Mouse (Mus musculus) heart, adult 2 months (tissue): ENCODE results near the gene Col5a3. TPM values are rescaled to one million over a fixed set of nuclear protein-coding genes. Genes with fewer than 3 reads are reported as not detected.
"Not testable (repeated sequence)": the region's sequence is repeated elsewhere in the genome, so short reads cannot be mapped to it uniquely, and the experiment has no call there.

Experiments used
- DNase-seq, 2 experiments: peaks; one replicate each; pipeline ENCODE4 v3.0.0; 2021
- H3K27ac ChIP-seq: fragments of 200-600 bp; 2 replicates; pipeline ENCODE4 v1.8.1; 2022
- H3K27me3 ChIP-seq: fragments of 200-500 bp; 2 replicates; pipeline ENCODE4 v1.6.1; 2012; ENCODE audit warnings: mild to moderate bottlenecking, low read length, inconsistent platforms, mixed read lengths; ENCODE audit not compliant: control insufficient read depth, insufficient read depth
- H3K36me3 ChIP-seq: fragments of 200-500 bp; 2 replicates; pipeline ENCODE4 v1.6.1; 2012; ENCODE audit warnings: low read length, inconsistent platforms; ENCODE audit not compliant: control insufficient read depth, insufficient read depth
- H3K4me1 ChIP-seq: fragments of 200-500 bp; 2 replicates; pipeline ENCODE4 v1.6.1; 2011; ENCODE audit warnings: low read length; ENCODE audit not compliant: control insufficient read depth, insufficient read depth
- H3K4me3 ChIP-seq: fragments of 200-600 bp; 2 replicates; pipeline ENCODE4 v1.8.1; 2022
- H3K79me2 ChIP-seq: fragments of 200-500 bp; replicated peaks from 2 replicates; pipeline ENCODE4 v1.6.1; 2012; ENCODE audit warnings: mild to moderate bottlenecking, inconsistent platforms, low read length, moderate library complexity, mixed read lengths; ENCODE audit not compliant: control insufficient read depth, insufficient read depth
- H3K9ac ChIP-seq: fragments of 200-500 bp; 2 replicates; pipeline ENCODE4 v1.6.1; 2012; ENCODE audit warnings: low read depth, mild to moderate bottlenecking, control low read depth, inconsistent platforms, low read length, mixed read lengths
- CTCF ChIP-seq: fragments of 200-600 bp; IDR thresholded peaks from 2 replicates; pipeline ENCODE4 v1.8.1; 2022; ENCODE audit warnings: antibody characterized with exemption, mild to moderate bottlenecking, moderate library complexity
- EP300 ChIP-seq: fragments of 200-500 bp; IDR thresholded peaks from 2 replicates; pipeline ENCODE4 v1.6.1; 2011; ENCODE audit warnings: low read depth, low read length, control low read depth; ENCODE audit not compliant: insufficient read depth
- POLR2A ChIP-seq: fragments of 200-500 bp; IDR thresholded peaks from 2 replicates; pipeline ENCODE4 v1.6.1; 2011; ENCODE audit warnings: mild to moderate bottlenecking, low read depth, low read length, control low read depth; ENCODE audit not compliant: insufficient read depth
- WGBS: fragments of 180-500 bp; shearing (Covaris S2); methylation state at CpG from one replicate; pipeline ENCODE4 v1.1.7; 2018; 5-methylcytosine and 5-hydroxymethylcytosine counted together
- intact Hi-C: fragments of 180-260 bp; cut with DNase I; formaldehyde crosslinking; loops from one replicate; pipeline ENCODE4 v1.15.1; 2025
- polyA plus RNA-seq: library from polyadenylated mRNA; depleted of rRNA; stranded (reverse); fragments of >200 nt; gene quantifications from 2 replicates; pipeline ENCODE4 v1.2.3, GENCODE M21; 2012
- total RNA-seq, 2 experiments: library from RNA; stranded (reverse); gene quantifications; 2 replicates each; pipeline ENCODE4 v1.2.3; 2021

Gene Col5a3
- total and polyA plus RNA-seq, 3 experiments = 7.0 to 19.7 (median 11.6) TPM

DNA sequence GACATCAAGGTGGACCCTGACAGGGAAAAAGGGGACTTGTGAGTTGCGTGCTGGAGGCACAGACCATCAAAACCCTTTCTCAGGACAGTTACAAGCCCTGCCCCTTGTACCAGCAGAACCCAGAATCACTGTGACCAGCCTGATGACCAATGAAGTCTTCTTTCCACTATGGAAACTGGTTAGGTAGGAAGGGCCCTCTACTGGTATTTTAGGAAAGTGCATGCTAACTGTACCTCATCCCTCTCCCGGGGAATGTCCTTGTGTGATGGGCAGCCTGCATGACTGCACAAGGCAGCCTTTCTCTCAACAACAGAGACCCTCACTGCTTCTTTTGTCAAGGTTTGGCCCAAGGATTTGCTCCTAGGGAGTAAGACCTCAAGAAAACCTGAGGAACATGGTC is 27.8 kb upstream of the Col5a3 start:
- Histone ChIP-seq H3K36me3 (no peaks in the 10 kb centered on the region), H3K4me1 (no peaks in the 10 kb centered on the region), H3K27me3 (no peaks in the 10 kb centered on the region; the same call in 1 of the 2 replicates), H3K4me3 (no peak overlapping the region), H3K9ac (no peak overlapping the region), H3K79me2 (no peaks in the 10 kb centered on the region), H3K27ac (no peak overlapping the region)
- 30% methylated on average over 2 of the region's 2 CpGs for WGBS
- intact Hi-C loops = no loop called here
- no peak for DNase-seq
- peak; percentile 74 for TF ChIP-seq CTCF
- no peak for TF ChIP-seq EP300
- no peak for TF ChIP-seq POLR2A

- WGBS = 24% methylated on average over 4 of the region's 4 CpGs
Observed at GRCm38 (mm10) chr9:20842211-20842610, 27.3 kb upstream of the Col5a3 start.

DNA sequence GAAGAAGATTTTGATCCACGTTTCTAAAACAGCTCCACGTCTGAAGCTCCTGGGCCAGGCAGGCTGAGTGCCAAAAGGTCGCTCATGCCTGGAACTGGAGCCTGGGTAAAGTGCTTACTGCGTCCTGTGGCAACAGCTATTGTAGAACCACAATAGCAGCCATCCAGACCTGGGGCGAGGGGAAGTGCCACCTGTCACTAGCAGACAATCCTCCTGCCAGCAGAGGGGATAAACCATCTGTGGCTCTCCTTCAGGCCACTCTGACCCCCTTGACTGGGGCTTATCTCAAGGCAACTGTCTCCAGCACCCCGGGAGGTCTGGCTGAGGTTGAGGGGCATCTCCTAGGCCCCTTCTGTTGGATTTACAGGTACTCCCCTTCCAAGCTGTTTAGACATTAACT is 24.1 kb upstream of the Col5a3 start:
- H3K4me3 ChIP-seq = no peak overlapping the region
- H3K9ac ChIP-seq = no peak overlapping the region
- no peaks in the 10 kb centered on the region for H3K36me3 ChIP-seq
- 55% methylated on average over 6 of the region's 6 CpGs for WGBS
- H3K27me3 ChIP-seq = no peaks in the 10 kb centered on the region
- TF ChIP-seq CTCF = no peak
- no peak for TF ChIP-seq POLR2A
- no peak for TF ChIP-seq EP300
- H3K79me2 ChIP-seq = no peaks in the 10 kb centered on the region
- no peak for DNase-seq
- H3K27ac ChIP-seq = no peak overlapping the region
- intact Hi-C loops = no loop called here
- H3K4me1 ChIP-seq = no peaks in the 10 kb centered on the region

More at GRCm38 (mm10) chr9:20842211-20842610, 27.3 kb upstream of the Col5a3 start:
- Histone ChIP-seq H3K27me3 (no peaks in the 10 kb centered on the region; the same call in 1 of the 2 replicates), H3K9ac (no peak overlapping the region), H3K27ac (no peak overlapping the region), H3K4me1 (no peaks in the 10 kb centered on the region), H3K36me3 (no peaks in the 10 kb centered on the region), H3K4me3 (no peak overlapping the region), H3K79me2 (no peaks in the 10 kb centered on the region)
- TF ChIP-seq EP300 = no peak
- TF ChIP-seq POLR2A = no peak
- no peak for TF ChIP-seq CTCF
- intact Hi-C loops = no loop called here
- no peak for DNase-seq

- DNase-seq = no peak
- Histone ChIP-seq H3K4me3 (no peak overlapping the region), H3K79me2 (no peaks in the 10 kb centered on the region), H3K27ac (no peak overlapping the region), H3K27me3 (no peaks in the 10 kb centered on the region), H3K9ac (no peak overlapping the region), H3K36me3 (no peaks in the 10 kb centered on the region), H3K4me1 (no peaks in the 10 kb centered on the region)
- WGBS = 75% methylated on average over 9 of the region's 9 CpGs
- intact Hi-C loops = no loop called here
- TF ChIP-seq CTCF = no peak
Observed at GRCm38 (mm10) chr9:20837184-20837947, 22.5 kb upstream of the Col5a3 start.

DNA sequence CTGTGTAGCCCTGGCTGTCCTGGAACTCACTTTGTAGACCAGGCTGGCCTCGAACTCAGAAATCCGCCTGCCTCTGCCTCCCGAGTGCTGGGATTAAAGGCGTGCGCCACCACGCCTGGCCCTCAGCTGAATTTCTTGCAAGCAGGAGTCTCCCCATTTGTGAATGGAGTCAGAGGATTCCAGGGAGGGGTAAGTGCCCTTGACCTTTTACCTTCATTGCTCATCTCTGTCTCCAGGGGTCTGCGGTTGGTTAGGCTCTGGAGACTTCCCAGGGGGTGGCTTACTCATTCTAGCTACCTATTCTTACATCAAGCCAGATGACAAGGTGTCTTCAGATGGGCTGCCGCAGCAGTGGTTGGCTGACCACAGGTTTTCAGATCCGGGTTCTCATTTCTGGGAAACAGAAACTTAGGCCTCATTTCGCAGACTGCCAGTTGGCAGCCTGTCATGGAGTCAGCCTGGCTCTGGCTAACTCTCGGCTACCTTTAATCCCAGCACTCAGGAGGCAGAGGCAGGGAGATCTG is 20.6 kb upstream of the Col5a3 start:
- H3K4me3 ChIP-seq, H3K36me3 ChIP-seq, H3K79me2 ChIP-seq, H3K27me3 ChIP-seq, intact Hi-C loops, H3K9ac ChIP-seq, H3K27ac ChIP-seq, H3K4me1 ChIP-seq, DNase-seq: not testable (repeated sequence)
- 83% methylated on average over 11 of the region's 11 CpGs for WGBS

DNA sequence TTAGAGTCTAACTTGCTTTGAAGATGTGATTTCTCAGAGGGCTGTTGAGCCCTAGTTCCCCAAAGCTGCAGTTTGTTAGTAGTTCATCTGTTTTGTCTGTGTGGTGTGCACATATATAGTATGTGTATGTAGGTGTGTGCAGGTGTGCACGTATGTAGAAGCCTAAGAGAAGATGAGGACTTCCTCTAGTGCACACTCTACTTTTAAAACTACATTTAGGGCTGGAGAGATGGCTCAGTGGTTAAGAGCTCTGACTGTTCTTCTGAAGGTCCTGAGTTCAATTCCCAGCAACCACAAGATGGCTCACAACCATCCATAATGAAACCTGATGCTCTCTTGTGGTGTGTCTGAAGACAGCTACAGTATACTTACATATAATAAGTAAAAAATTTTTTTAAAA is 20.0 kb upstream of the Col5a3 start:
- no peaks in the 10 kb centered on the region; the same call in 1 of the 2 replicates for H3K4me1 ChIP-seq
- intact Hi-C loops = loop anchor here (5.0 kb wide), 2 partner anchors 78 to 173 kb away; no protein-coding TSS in a partner anchor
- H3K36me3 ChIP-seq = no peaks in the 10 kb centered on the region
- DNase-seq = no peak
- H3K4me3 ChIP-seq = no peak overlapping the region
- H3K27me3 ChIP-seq = no peaks in the 10 kb centered on the region
- TF ChIP-seq POLR2A = no peak
- no peak for TF ChIP-seq EP300
- TF ChIP-seq CTCF = no peak
- 67% methylated on average over 1 of the region's 1 CpGs for WGBS
- no peak overlapping the region for H3K27ac ChIP-seq
- H3K9ac ChIP-seq = no peak overlapping the region
- no peaks in the 10 kb centered on the region for H3K79me2 ChIP-seq
